Mouse (Mus musculus) neural tube, embryonic 15.5 days (tissue): ENCODE data around the gene Sh2d1b1. TPM values are rescaled to one million over a fixed set of nuclear protein-coding genes. Genes with fewer than 3 reads are reported as not detected.

Experiments used
- ATAC-seq: fragments of 200-750 bp; cut with Nextera tagmentation; 2 replicates; pipeline ENCODE4 v1.8.0; 2017; ENCODE audit warnings: mild to moderate bottlenecking, moderate TSS enrichment, moderate library complexity; ENCODE audit not compliant: low FRiP score
- H3K27ac ChIP-seq: fragments of 300-500 bp; sonication (generic); replicated peaks from 2 replicates; pipeline ENCODE4 v1.5.1; 2015; ENCODE audit warnings: mild to moderate bottlenecking, inconsistent platforms
- H3K27me3 ChIP-seq: fragments of 300-500 bp; sonication (generic); replicated peaks from 2 replicates; pipeline ENCODE4 v1.6.1; 2015; ENCODE audit warnings: inconsistent platforms
- H3K36me3 ChIP-seq: fragments of 300-500 bp; sonication (generic); 2 replicates; pipeline ENCODE4 v1.6.1; 2015; ENCODE audit warnings: inconsistent platforms
- H3K4me1 ChIP-seq: fragments of 300-500 bp; sonication (generic); 2 replicates; pipeline ENCODE4 v1.6.1; 2015; ENCODE audit warnings: inconsistent platforms
- H3K4me2 ChIP-seq: fragments of 300-500 bp; sonication (generic); 2 replicates; pipeline ENCODE4 v1.6.1; 2015; ENCODE audit warnings: inconsistent platforms, mild to moderate bottlenecking, moderate library complexity
- H3K4me3 ChIP-seq: fragments of 300-500 bp; sonication (generic); replicated peaks from 2 replicates; pipeline ENCODE4 v1.5.1; 2015; ENCODE audit warnings: mild to moderate bottlenecking, inconsistent platforms
- H3K9ac ChIP-seq: fragments of 300-500 bp; sonication (generic); replicated peaks from 2 replicates; pipeline ENCODE4 v1.6.1; 2015; ENCODE audit warnings: mild to moderate bottlenecking, inconsistent platforms
- H3K9me3 ChIP-seq: fragments of 300-500 bp; sonication (generic); replicated peaks from 2 replicates; pipeline ENCODE4 v1.6.1; 2016; ENCODE audit warnings: inconsistent platforms
- WGBS: fragments of 180-500 bp; shearing (Covaris S2); methylation state at CpG from one replicate; pipeline ENCODE4 v1.1.7; 2015; ENCODE audit warnings: mixed read lengths; 5-methylcytosine and 5-hydroxymethylcytosine counted together
- polyA plus RNA-seq: library from polyadenylated mRNA; unstranded; fragments of >200 nt; fragmentation: Nextera tagmentation; extraction: Ambion mirVana; gene quantifications from 2 replicates; pipeline ENCODE4 v1.2.1, GENCODE M21; 2015

The Sh2d1b1 gene
- polyA plus RNA-seq, 1 experiment from 2014 or later: not detected

- Histone ChIP-seq H3K4me1 (peaks cover 4% of the 10 kb centered on the region; the same call in 1 of the 2 replicates), H3K4me3 (no peak overlapping the region), H3K36me3 (no peaks in the 10 kb centered on the region), H3K27me3 (no peaks in the 10 kb centered on the region), H3K27ac (no peak overlapping the region), H3K9ac (no peak overlapping the region), H3K4me2 (no peak overlapping the region), H3K9me3 (no peaks in the 10 kb centered on the region)
- WGBS: 67% methylated on average over 15 of the region's 15 CpGs
- no peak for ATAC-seq
Measured at GRCm38 (mm10) chr1:170294786-170295570, 17.9 kb downstream of the Sh2d1b1 start.

- H3K4me2 ChIP-seq: no peak overlapping the region
- H3K9me3 ChIP-seq: no peaks in the 10 kb centered on the region
- WGBS: 86% methylated on average over 4 of the region's 4 CpGs
- no peaks in the 10 kb centered on the region for H3K4me1 ChIP-seq
- H3K27me3 ChIP-seq: no peaks in the 10 kb centered on the region
- no peaks in the 10 kb centered on the region for H3K36me3 ChIP-seq
- H3K9ac ChIP-seq: no peak overlapping the region
- H3K4me3 ChIP-seq: no peak overlapping the region
- ATAC-seq: no peak
- no peak overlapping the region for H3K27ac ChIP-seq
Measured at GRCm38 (mm10) chr1:170299496-170299895, 22.4 kb downstream of the Sh2d1b1 start.

- H3K27ac ChIP-seq: no peak overlapping the region
- no peak for ATAC-seq
- H3K9ac ChIP-seq: no peak overlapping the region
- H3K9me3 ChIP-seq: no peaks in the 10 kb centered on the region
- H3K27me3 ChIP-seq: no peaks in the 10 kb centered on the region
- H3K36me3 ChIP-seq: no peaks in the 10 kb centered on the region
- no peaks in the 10 kb centered on the region for H3K4me1 ChIP-seq
- no peak overlapping the region for H3K4me3 ChIP-seq
- no peak overlapping the region for H3K4me2 ChIP-seq
- 94% methylated on average over 9 of the region's 9 CpGs for WGBS
Measured at GRCm38 (mm10) chr1:170301686-170302085, 24.6 kb downstream of the Sh2d1b1 start.

- 81% methylated on average over 6 of the region's 6 CpGs for WGBS
- ATAC-seq: no peak
- Histone ChIP-seq H3K27me3 (no peaks in the 10 kb centered on the region), H3K27ac (no peak overlapping the region), H3K9ac (no peak overlapping the region), H3K36me3 (no peaks in the 10 kb centered on the region), H3K4me3 (no peak overlapping the region), H3K4me2 (no peak overlapping the region), H3K4me1 (no peaks in the 10 kb centered on the region), H3K9me3 (no peaks in the 10 kb centered on the region)
Measured at GRCm38 (mm10) chr1:170302456-170302855, 25.3 kb downstream of the Sh2d1b1 start.

GRCm38 (mm10) chr1:170303103-170303502 is 26.0 kb downstream of the Sh2d1b1 start:
- Histone ChIP-seq H3K4me2 (no peak overlapping the region), H3K27me3 (no peaks in the 10 kb centered on the region), H3K4me3 (no peak overlapping the region), H3K9me3 (no peaks in the 10 kb centered on the region), H3K27ac (no peak overlapping the region), H3K36me3 (no peaks in the 10 kb centered on the region), H3K4me1 (no peaks in the 10 kb centered on the region), H3K9ac (no peak overlapping the region)
- ATAC-seq: no peak
- WGBS: 53% methylated on average over 6 of the region's 6 CpGs

- Histone ChIP-seq H3K36me3 (no peaks in the 10 kb centered on the region), H3K4me2 (no peak overlapping the region), H3K9me3 (no peaks in the 10 kb centered on the region), H3K9ac (no peak overlapping the region), H3K4me1 (no peaks in the 10 kb centered on the region), H3K4me3 (no peak overlapping the region), H3K27ac (no peak overlapping the region), H3K27me3 (no peaks in the 10 kb centered on the region)
- no peak for ATAC-seq
- WGBS: 93% methylated on average over 10 of the region's 10 CpGs
Measured at GRCm38 (mm10) chr1:170305002-170305401, 27.9 kb downstream of the Sh2d1b1 start.

- H3K4me1 ChIP-seq: no peaks in the 10 kb centered on the region
- no peak within 1 kb of the TSS for H3K4me3 ChIP-seq
- no peak within 1 kb of the TSS for H3K4me2 ChIP-seq
- H3K36me3 ChIP-seq: no peaks in the 10 kb centered on the region
- H3K9me3 ChIP-seq: no peaks in the 10 kb centered on the region
- H3K27me3 ChIP-seq: no peaks in the 10 kb centered on the region
- WGBS: 96% methylated on average over 4 of the region's 4 CpGs
- no peak for ATAC-seq
- no peak within 1 kb of the TSS for H3K9ac ChIP-seq
- no peak within 1 kb of the TSS for H3K27ac ChIP-seq
Measured at GRCm38 (mm10) chr1:170306232-170306631, 29.1 kb downstream of the Sh2d1b1 start, which contains the start of gene Gm7694. TSS of gene Gm7694 (minus strand) at chr1:170306332.

GRCm38 (mm10) chr1:170308503-170308902 is 31.4 kb downstream of the Sh2d1b1 start, which contains the start of gene Spata46:
TSS of gene Spata46 (plus strand) at chr1:170308803.
- Histone ChIP-seq H3K36me3 (no peaks in the 10 kb centered on the region), H3K9me3 (no peaks in the 10 kb centered on the region), H3K27me3 (no peaks in the 10 kb centered on the region), H3K4me2 (no peak within 1 kb of the TSS), H3K27ac (no peak within 1 kb of the TSS), H3K9ac (no peak within 1 kb of the TSS), H3K4me1 (no peaks in the 10 kb centered on the region), H3K4me3 (no peak within 1 kb of the TSS)
- 91% methylated on average over 4 of the region's 4 CpGs for WGBS
- ATAC-seq: no peak

- Histone ChIP-seq H3K4me2 (no peak overlapping the region), H3K4me3 (no peak overlapping the region), H3K36me3 (no peaks in the 10 kb centered on the region), H3K9me3 (no peaks in the 10 kb centered on the region), H3K27ac (no peak overlapping the region), H3K4me1 (no peaks in the 10 kb centered on the region), H3K27me3 (no peaks in the 10 kb centered on the region), H3K9ac (no peak overlapping the region)
- no peak for ATAC-seq
- 81% methylated on average over 6 of the region's 6 CpGs for WGBS
Measured at GRCm38 (mm10) chr1:170311431-170311830, 34.3 kb downstream of the Sh2d1b1 start.

- no peak overlapping the region for H3K4me2 ChIP-seq
- H3K4me3 ChIP-seq: no peak overlapping the region
- no peaks in the 10 kb centered on the region for H3K27me3 ChIP-seq
- ATAC-seq: no peak
- no peak overlapping the region for H3K9ac ChIP-seq
- no peaks in the 10 kb centered on the region for H3K9me3 ChIP-seq
- H3K4me1 ChIP-seq: no peaks in the 10 kb centered on the region
- WGBS: 88% methylated on average over 2 of the region's 2 CpGs
- no peak overlapping the region for H3K27ac ChIP-seq
- H3K36me3 ChIP-seq: peaks cover 4% of the 10 kb centered on the region; the same call in 1 of the 2 replicates
Measured at GRCm38 (mm10) chr1:170322046-170322445, 44.9 kb downstream of the Sh2d1b1 start.

GRCm38 (mm10) chr1:170323001-170323400 is 45.9 kb downstream of the Sh2d1b1 start:
- H3K9ac ChIP-seq: no peak overlapping the region
- H3K9me3 ChIP-seq: no peaks in the 10 kb centered on the region
- no peak for ATAC-seq
- H3K4me3 ChIP-seq: no peak overlapping the region
- H3K27me3 ChIP-seq: no peaks in the 10 kb centered on the region
- peaks cover 4% of the 10 kb centered on the region; the same call in 1 of the 2 replicates for H3K36me3 ChIP-seq
- no peak overlapping the region for H3K4me2 ChIP-seq
- H3K4me1 ChIP-seq: no peaks in the 10 kb centered on the region
- WGBS: 92% methylated on average over 10 of the region's 10 CpGs
- H3K27ac ChIP-seq: no peak overlapping the region

GRCm38 (mm10) chr1:170324312-170324711 is 47.2 kb downstream of the Sh2d1b1 start:
- H3K9ac ChIP-seq: no peak overlapping the region
- no peak overlapping the region for H3K4me3 ChIP-seq
- H3K4me2 ChIP-seq: no peak overlapping the region
- no peaks in the 10 kb centered on the region for H3K27me3 ChIP-seq
- no peak overlapping the region for H3K27ac ChIP-seq
- H3K36me3 ChIP-seq: peaks cover 4% of the 10 kb centered on the region; the same call in 1 of the 2 replicates
- no peak for ATAC-seq
- H3K9me3 ChIP-seq: no peaks in the 10 kb centered on the region
- no peaks in the 10 kb centered on the region for H3K4me1 ChIP-seq
- WGBS: 92% methylated on average over 1 of the region's 1 CpGs
